Mouse (Mus musculus): ENCODE results near the gene Adamts15.

The Adamts15 gene

GRCm38 (mm10) chr9:30879248-30879946, 42.9 kb downstream of the Adamts15 start:
- no peak for DNase-seq

DNA sequence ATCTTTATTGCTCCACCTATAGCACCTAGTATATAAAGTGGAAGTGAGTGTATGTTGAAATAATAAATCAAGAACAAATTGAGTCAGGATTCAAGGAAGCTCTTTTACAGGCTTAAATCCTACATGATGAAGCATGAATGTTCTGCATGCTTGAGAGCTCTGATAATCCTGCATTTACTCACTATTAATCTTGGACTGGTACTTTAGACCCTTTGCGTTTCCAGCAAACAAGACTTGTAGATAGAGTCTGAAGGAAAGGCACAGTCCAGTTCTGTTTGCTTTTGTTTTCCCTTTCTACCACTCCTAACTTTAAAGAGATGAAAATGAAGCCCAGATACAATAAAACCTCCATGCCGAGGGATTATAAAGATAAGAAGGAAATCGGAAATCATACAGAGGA, 45.7 kb downstream of the Adamts15 start:
- no peak for DNase-seq

GRCm38 (mm10) chr9:30855837-30856236, 66.4 kb downstream of the Adamts15 start:
- no peak for DNase-seq

DNA sequence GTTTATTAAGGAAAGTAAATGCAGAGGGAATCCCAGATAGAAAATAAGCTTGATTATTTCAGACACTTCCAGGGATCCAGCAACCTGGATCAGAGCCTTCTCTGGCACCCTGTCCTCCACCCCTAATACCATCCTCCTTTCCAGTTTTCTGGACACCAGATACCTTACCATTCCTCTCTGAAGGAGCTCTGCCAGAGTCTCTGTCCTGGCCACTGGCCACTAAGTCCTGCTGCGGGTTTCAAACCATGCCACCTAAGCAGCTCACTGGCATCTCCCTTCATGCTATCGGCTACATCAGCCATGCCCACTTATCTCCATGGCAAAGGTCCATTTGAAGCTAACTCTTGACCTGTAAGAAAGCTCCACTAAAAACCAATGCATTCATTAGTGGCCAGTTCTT, 70.4 kb downstream of the Adamts15 start:
- DNase-seq = no peak

- no peak for DNase-seq
These were observed 72.3 kb downstream of the Adamts15 start for GRCm38 (mm10) chr9:30849951-30850350.

GRCm38 (mm10) chr9:30849444-30849843, 72.8 kb downstream of the Adamts15 start:
- DNase-seq = no peak

Data from cerebellum, postnatal 36 days (tissue).